Mouse (Mus musculus) cerebral cortex, adult 2 months (tissue): ENCODE measurements around the gene Sfi1.

Source experiments
- WGBS: fragments of 180-500 bp; shearing (Covaris S2); methylation state at CpG from one replicate; pipeline ENCODE4 v1.1.7; 2018; 5-methylcytosine and 5-hydroxymethylcytosine counted together

Sfi1 gene

GRCm38 (mm10) chr11:3143984-3144383 is 49.3 kb downstream of the Sfi1 start:
- WGBS = 64% methylated on average over 3 of the region's 3 CpGs

- WGBS = 88% methylated on average over 4 of the region's 5 CpGs
These were observed 50.9 kb downstream of the Sfi1 start for GRCm38 (mm10) chr11:3142413-3142812.

GRCm38 (mm10) chr11:3138323-3138722 is 54.9 kb downstream of the Sfi1 start:
- 91% methylated on average over 2 of the region's 2 CpGs for WGBS

- WGBS = 93% methylated on average over 4 of the region's 4 CpGs
These were observed 56.0 kb downstream of the Sfi1 start for GRCm38 (mm10) chr11:3137279-3137678.

GRCm38 (mm10) chr11:3135956-3136355 is 57.3 kb downstream of the Sfi1 start:
- WGBS = 92% methylated on average over 3 of the region's 3 CpGs

GRCm38 (mm10) chr11:3135391-3135790 is 57.9 kb downstream of the Sfi1 start:
- WGBS = 87% methylated on average over 6 of the region's 7 CpGs

- WGBS = 86% methylated on average over 1 of the region's 4 CpGs
These were observed 59.9 kb downstream of the Sfi1 start for GRCm38 (mm10) chr11:3133360-3133759.

GRCm38 (mm10) chr11:3132957-3133356 is 60.3 kb downstream of the Sfi1 start:
- 83% methylated on average over 3 of the region's 3 CpGs for whole genome bisulfite sequencing

GRCm38 (mm10) chr11:3132001-3132400 is 61.3 kb downstream of the Sfi1 start:
- WGBS = 93% methylated on average over 9 of the region's 10 CpGs

- 90% methylated on average over 8 of the region's 8 CpGs for WGBS
These were observed 63.4 kb downstream of the Sfi1 start for GRCm38 (mm10) chr11:3129852-3130251.

- 95% methylated on average over 2 of the region's 2 CpGs for WGBS
These were observed 64.0 kb downstream of the Sfi1 start for GRCm38 (mm10) chr11:3129276-3129675.

- 92% methylated on average over 5 of the region's 7 CpGs for WGBS
These were observed 65.9 kb downstream of the Sfi1 start for GRCm38 (mm10) chr11:3127303-3127795.

GRCm38 (mm10) chr11:3126478-3127302 is 66.6 kb downstream of the Sfi1 start:
- 68% methylated on average over 6 of the region's 6 CpGs for WGBS

GRCm38 (mm10) chr11:3125922-3126321 is 67.3 kb downstream of the Sfi1 start:
- WGBS = 75% methylated on average over 4 of the region's 4 CpGs

GRCm38 (mm10) chr11:3124932-3125810 is 68.1 kb downstream of the Sfi1 start:
- 79% methylated on average over 22 of the region's 22 CpGs for WGBS

- 64% methylated on average over 3 of the region's 3 CpGs for WGBS
These were observed 78.9 kb downstream of the Sfi1 start for GRCm38 (mm10) chr11:3114403-3114802.

GRCm38 (mm10) chr11:3106154-3106553 is 87.1 kb downstream of the Sfi1 start:
- 79% methylated on average over 3 of the region's 3 CpGs for WGBS

GRCm38 (mm10) chr11:3105261-3105731 is 88.0 kb downstream of the Sfi1 start:
- 92% methylated on average over 21 of the region's 21 CpGs for WGBS

GRCm38 (mm10) chr11:3104501-3105260 is 88.6 kb downstream of the Sfi1 start:
- 84% methylated on average over 20 of the region's 20 CpGs for WGBS

GRCm38 (mm10) chr11:3103619-3104164 is 89.6 kb downstream of the Sfi1 start:
- WGBS = 65% methylated on average over 7 of the region's 7 CpGs

GRCm38 (mm10) chr11:3102626-3103025 is 90.6 kb downstream of the Sfi1 start:
- WGBS = 72% methylated on average over 7 of the region's 7 CpGs
